Mouse (Mus musculus): ENCODE data around the gene Ccn6. TPM values are rescaled to one million over a fixed set of nuclear protein-coding genes. Genes with fewer than 3 reads are reported as not detected.

Gene Ccn6
- polyA plus RNA-seq, 1 experiment from 2014 or later, result not detected

DNA sequence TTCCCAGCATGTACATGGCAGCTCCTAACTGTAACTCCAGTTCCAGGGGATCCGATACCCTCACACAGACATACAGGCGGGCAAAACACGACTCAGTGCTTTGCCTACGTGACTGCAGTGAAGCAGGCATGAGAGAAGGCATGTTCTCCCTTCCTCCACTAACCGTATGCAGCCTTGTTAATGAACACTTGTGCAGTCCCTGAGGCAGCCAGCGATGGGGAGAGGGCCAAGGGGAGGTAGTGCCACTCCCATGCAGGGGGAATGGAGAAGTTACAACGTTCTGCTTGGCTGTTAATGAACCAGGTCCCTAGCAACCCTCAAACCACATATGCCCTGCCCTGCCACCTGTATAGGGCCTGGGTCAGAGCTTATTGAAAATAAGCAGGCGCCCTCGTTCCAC, 6.0 kb upstream of the Ccn6 start:
- Histone ChIP-seq H3K9me3 (replicated peaks; ENCODE audit: control insufficient read depth, low read length) (no peaks in the 10 kb centered on the region), H3K9ac (ENCODE audit: low read depth, low read length) (no peak overlapping the region), H3K27ac (ENCODE audit: low read length) (no peak overlapping the region), H3K4me1 (ENCODE audit: control insufficient read depth, low read depth, low read length) (peaks cover 18% of the 10 kb centered on the region), H3K27me3 (ENCODE audit: control insufficient read depth, insufficient read depth, low read depth, low read length) (no peaks in the 10 kb centered on the region; the same call in 1 of the 2 replicates), H3K4me3 (ENCODE audit: low read depth, low read length) (no peak overlapping the region), H3K36me3 (ENCODE audit: control insufficient read depth, insufficient read depth) (no peaks in the 10 kb centered on the region), H3K4me2 (ENCODE audit: low read depth, low read length) (no peak overlapping the region)
- no peak for ATAC-seq (ENCODE audit: low read depth)
- WGBS (ENCODE audit: insufficient replicate concordance), result 36% methylated on average over 9 of the region's 9 CpGs

DNA sequence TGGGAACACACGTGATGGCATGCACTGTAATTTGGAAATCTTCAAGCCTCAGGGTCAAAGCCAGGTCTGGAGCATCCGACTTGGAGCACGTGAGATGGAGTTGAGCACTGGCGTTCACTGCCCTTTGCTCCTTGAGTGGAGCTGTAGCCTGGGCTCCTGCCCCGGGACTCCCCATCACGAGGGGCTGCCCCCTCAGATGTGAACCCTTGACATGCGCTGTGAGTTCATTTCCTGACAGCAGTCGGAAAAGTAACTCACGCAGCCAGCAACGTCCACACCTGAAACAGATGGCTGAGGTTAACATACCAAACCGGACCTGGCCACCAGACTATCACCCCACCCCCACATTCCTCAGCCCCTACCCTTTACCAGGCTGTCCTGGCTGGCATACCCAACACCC, 4.0 kb upstream of the Ccn6 start:
- peaks cover 13% of the 10 kb centered on the region for H3K4me1 ChIP-seq (ENCODE audit: control insufficient read depth, low read depth, low read length)
- no peak for ATAC-seq (ENCODE audit: low read depth)
- no peaks in the 10 kb centered on the region for H3K36me3 ChIP-seq (ENCODE audit: control insufficient read depth, insufficient read depth)
- no peak overlapping the region for H3K4me3 ChIP-seq (ENCODE audit: low read depth, low read length)
- WGBS (ENCODE audit: insufficient replicate concordance), result 65% methylated on average over 11 of the region's 11 CpGs
- no peaks in the 10 kb centered on the region; the same call in 1 of the 2 replicates for H3K27me3 ChIP-seq (ENCODE audit: control insufficient read depth, insufficient read depth, low read depth, low read length)
- H3K9ac ChIP-seq (ENCODE audit: low read depth, low read length), result no peak overlapping the region
- H3K27ac ChIP-seq (ENCODE audit: low read length), result no peak overlapping the region
- no peaks in the 10 kb centered on the region for H3K9me3 ChIP-seq (replicated peaks; ENCODE audit: control insufficient read depth, low read length)
- H3K4me2 ChIP-seq (ENCODE audit: low read depth, low read length), result no peak overlapping the region

DNA sequence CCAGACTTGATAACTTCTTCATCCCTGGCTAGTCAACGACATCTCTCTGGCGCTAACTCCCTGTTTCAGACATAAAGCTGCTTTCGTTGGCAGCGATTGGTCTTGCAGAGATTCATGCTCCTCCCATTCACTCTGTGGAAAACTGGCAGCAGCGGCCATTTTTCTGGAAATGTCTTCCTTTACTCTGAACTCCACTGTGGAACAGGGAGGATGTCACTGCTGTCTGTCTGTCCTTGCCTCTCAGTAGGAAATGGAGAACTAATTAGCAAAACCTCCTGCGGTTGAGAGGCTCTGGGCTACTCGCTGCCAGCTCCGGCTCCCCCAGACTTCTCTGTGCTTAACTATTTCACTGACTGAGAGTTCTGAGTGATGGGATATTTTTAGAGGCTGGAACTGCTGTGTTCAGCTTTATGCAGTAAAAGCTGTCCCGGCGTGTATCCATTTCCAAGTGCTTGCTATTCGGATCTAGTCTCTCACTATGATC, 2.1 kb upstream of the Ccn6 start:
- ATAC-seq (ENCODE audit: low read depth), result no peak
- 24% methylated on average over 11 of the region's 11 CpGs for WGBS (ENCODE audit: insufficient replicate concordance)
- no peaks in the 10 kb centered on the region for H3K36me3 ChIP-seq (ENCODE audit: control insufficient read depth, insufficient read depth)
- no peaks in the 10 kb centered on the region for H3K9me3 ChIP-seq (replicated peaks; ENCODE audit: control insufficient read depth, low read length)
- H3K27ac ChIP-seq (ENCODE audit: low read length), result no peak overlapping the region
- peak overlapping the region; percentile 10; the same call in 1 of the 2 replicates for H3K4me2 ChIP-seq (ENCODE audit: low read depth, low read length)
- H3K27me3 ChIP-seq (ENCODE audit: control insufficient read depth, insufficient read depth, low read depth, low read length), result no peaks in the 10 kb centered on the region; the same call in 1 of the 2 replicates
- H3K9ac ChIP-seq (ENCODE audit: low read depth, low read length), result no peak overlapping the region
- H3K4me3 ChIP-seq (ENCODE audit: low read depth, low read length), result no peak overlapping the region
- peaks cover 1% of the 10 kb centered on the region for H3K4me1 ChIP-seq (ENCODE audit: control insufficient read depth, low read depth, low read length)

DNA sequence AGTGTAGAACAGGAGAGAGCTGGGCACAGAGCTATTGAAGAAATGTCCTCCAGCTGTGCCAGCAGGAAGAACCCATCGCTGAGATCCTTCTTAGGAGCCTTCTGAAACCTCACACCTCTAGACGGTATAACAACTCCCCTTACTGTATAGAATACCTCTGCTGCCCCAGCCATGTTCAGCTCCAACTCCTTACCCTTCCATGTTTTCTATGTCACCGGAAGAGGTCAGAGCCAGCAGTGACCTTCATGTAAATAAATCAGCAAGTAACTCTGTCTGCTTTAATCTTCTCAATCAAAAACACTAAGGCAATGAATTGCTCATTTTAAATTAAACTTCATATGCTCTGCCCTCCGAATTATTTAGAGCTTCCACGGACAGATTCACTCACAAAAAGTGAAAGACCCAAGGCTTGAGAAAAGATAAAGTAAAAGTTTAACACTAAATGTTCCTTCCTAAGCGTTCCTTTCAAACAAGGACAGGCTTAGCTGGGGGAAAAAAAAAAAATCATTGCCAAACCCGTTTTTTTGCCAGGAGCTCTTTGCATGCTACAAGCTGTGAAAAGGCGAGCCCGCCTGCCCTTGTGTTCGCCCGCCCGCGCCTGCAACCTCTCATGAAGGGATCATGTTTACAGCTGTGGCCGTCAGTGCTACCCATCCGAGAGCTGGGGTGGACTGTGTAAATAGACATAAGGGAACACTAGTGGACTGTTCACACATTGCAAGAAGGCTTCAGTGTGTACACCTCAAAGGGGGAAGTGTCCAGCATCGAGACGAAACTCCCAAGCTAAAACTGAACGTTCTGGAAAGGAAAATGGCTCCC, 719 bp downstream of the Ccn6 start:
- Histone ChIP-seq H3K4me2 (ENCODE audit: low read depth, low read length) (peak overlapping the region; percentile 42), H3K36me3 (ENCODE audit: control insufficient read depth, insufficient read depth) (no peaks in the 10 kb centered on the region), H3K4me3 (ENCODE audit: low read depth, low read length) (no peak overlapping the region), H3K27ac (ENCODE audit: low read length) (no peak overlapping the region), H3K27me3 (ENCODE audit: control insufficient read depth, insufficient read depth, low read depth, low read length) (no peaks in the 10 kb centered on the region; the same call in 1 of the 2 replicates), H3K9me3 (replicated peaks; ENCODE audit: control insufficient read depth, low read length) (no peaks in the 10 kb centered on the region), H3K9ac (ENCODE audit: low read depth, low read length) (no peak overlapping the region), H3K4me1 (ENCODE audit: control insufficient read depth, low read depth, low read length) (no peaks in the 10 kb centered on the region; the same call in none of the 2 replicates)
- 50% methylated on average over 18 of the region's 18 CpGs for WGBS (ENCODE audit: insufficient replicate concordance)
- ATAC-seq (ENCODE audit: low read depth), result peak; percentile 75

DNA sequence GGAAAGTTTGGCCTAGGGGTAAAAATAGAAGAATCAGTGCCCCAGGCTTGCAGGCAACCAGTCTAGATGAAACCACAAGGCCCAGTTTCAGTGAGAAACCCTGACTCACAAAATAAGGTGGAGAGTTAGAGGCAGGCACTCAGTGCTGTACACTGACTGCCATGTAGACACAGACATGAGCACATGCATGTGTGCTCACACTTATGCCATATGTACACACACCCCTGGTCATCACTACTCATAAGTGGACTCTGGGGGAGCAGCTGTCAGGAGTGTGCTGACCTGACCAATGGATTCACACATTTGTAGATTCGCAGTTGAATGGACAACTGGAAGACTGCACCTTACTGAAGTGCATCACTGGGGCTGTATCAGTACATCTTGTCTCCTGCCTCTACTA, 2.2 kb downstream of the Ccn6 start:
- 69% methylated on average over 1 of the region's 1 CpGs for WGBS (ENCODE audit: insufficient replicate concordance)
- Histone ChIP-seq H3K27me3 (ENCODE audit: control insufficient read depth, insufficient read depth, low read depth, low read length) (no peaks in the 10 kb centered on the region), H3K9me3 (replicated peaks; ENCODE audit: control insufficient read depth, low read length) (no peaks in the 10 kb centered on the region), H3K27ac (ENCODE audit: low read length) (no peak overlapping the region), H3K9ac (ENCODE audit: low read depth, low read length) (no peak overlapping the region), H3K36me3 (ENCODE audit: control insufficient read depth, insufficient read depth) (no peaks in the 10 kb centered on the region), H3K4me2 (ENCODE audit: low read depth, low read length) (no peak overlapping the region), H3K4me1 (ENCODE audit: control insufficient read depth, low read depth, low read length) (no peaks in the 10 kb centered on the region; the same call in none of the 2 replicates), H3K4me3 (ENCODE audit: low read depth, low read length) (no peak overlapping the region)
- no peak for ATAC-seq (ENCODE audit: low read depth)

DNA sequence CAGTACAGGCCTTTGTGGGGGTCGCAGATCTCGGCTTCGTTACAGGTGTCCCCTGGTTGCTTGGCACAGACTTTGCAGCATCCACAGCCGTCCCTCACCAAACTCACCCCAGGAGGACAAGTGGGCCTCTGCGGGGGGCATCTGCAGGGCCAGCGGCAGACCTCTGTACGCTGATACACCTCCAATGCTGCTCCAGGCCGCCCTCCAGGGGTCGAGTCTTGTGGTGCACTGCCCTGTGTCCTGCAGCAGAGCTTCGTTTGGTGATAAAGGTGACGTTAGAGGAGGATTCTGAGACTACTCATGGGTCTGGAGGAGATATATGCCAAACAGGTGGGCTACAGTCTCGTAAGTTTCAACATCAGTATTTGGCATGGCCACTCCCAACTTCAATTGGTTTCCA, 5.3 kb downstream of the Ccn6 start:
- Histone ChIP-seq H3K4me3 (ENCODE audit: low read depth, low read length) (no peak overlapping the region), H3K27ac (ENCODE audit: low read length) (no peak overlapping the region), H3K4me2 (ENCODE audit: low read depth, low read length) (no peak overlapping the region), H3K36me3 (ENCODE audit: control insufficient read depth, insufficient read depth) (no peaks in the 10 kb centered on the region), H3K9me3 (replicated peaks; ENCODE audit: control insufficient read depth, low read length) (no peaks in the 10 kb centered on the region), H3K27me3 (ENCODE audit: control insufficient read depth, insufficient read depth, low read depth, low read length) (no peaks in the 10 kb centered on the region), H3K9ac (ENCODE audit: low read depth, low read length) (no peak overlapping the region), H3K4me1 (ENCODE audit: control insufficient read depth, low read depth, low read length) (no peaks in the 10 kb centered on the region; the same call in 1 of the 2 replicates)
- ATAC-seq (ENCODE audit: low read depth), result no peak
- WGBS (ENCODE audit: insufficient replicate concordance), result 55% methylated on average over 12 of the region's 12 CpGs

DNA sequence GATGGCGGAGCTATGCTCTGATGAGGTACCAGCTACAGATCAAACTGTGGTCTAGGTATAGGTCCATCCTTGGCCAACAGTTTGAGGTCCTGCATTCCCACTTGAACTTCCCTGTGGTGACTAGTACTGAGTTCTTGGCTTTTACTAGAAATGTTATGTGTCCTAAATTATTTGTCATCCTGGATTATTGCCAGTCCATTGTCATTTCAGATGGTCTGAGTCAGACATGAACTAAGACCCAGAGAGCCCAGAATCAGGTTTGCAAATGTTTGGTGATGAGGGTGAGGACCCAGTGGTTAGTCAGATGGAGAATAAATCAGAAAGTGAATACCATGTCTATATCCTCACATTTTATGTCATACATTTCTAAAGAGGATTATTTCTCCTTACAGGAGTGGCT, 6.3 kb downstream of the Ccn6 start:
- ATAC-seq (ENCODE audit: low read depth), result no peak
- Histone ChIP-seq H3K36me3 (ENCODE audit: control insufficient read depth, insufficient read depth) (no peaks in the 10 kb centered on the region), H3K4me3 (ENCODE audit: low read depth, low read length) (no peak overlapping the region), H3K27ac (ENCODE audit: low read length) (no peak overlapping the region), H3K4me2 (ENCODE audit: low read depth, low read length) (no peak overlapping the region), H3K9me3 (replicated peaks; ENCODE audit: control insufficient read depth, low read length) (no peaks in the 10 kb centered on the region), H3K9ac (ENCODE audit: low read depth, low read length) (no peak overlapping the region), H3K27me3 (ENCODE audit: control insufficient read depth, insufficient read depth, low read depth, low read length) (no peaks in the 10 kb centered on the region), H3K4me1 (ENCODE audit: control insufficient read depth, low read depth, low read length) (no peaks in the 10 kb centered on the region)
- 73% methylated on average over 1 of the region's 1 CpGs for WGBS (ENCODE audit: insufficient replicate concordance)

DNA sequence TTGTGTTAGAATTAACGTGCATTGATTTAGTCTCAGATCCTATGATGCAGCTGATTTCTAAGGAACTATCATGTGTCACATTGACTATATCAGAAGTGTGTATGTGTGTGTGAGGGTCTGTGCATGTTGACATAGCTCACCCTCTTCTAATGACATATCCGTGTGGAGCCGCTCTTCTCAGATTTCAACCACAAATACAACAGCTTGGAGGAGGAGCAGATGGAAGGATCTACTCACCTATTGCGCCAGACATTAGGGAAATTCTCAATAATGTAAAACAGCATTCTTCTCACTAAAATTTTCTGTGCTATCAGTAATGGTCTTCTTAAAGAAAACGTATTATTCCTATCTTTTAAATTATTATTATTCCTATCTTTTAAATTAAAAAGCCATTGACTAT, 6.9 kb downstream of the Ccn6 start:
- H3K27me3 ChIP-seq (ENCODE audit: control insufficient read depth, insufficient read depth, low read depth, low read length), result no peaks in the 10 kb centered on the region
- no peak overlapping the region for H3K4me3 ChIP-seq (ENCODE audit: low read depth, low read length)
- no peak overlapping the region for H3K9ac ChIP-seq (ENCODE audit: low read depth, low read length)
- H3K4me1 ChIP-seq (ENCODE audit: control insufficient read depth, low read depth, low read length), result no peaks in the 10 kb centered on the region
- no peak for ATAC-seq (ENCODE audit: low read depth)
- 76% methylated on average over 5 of the region's 5 CpGs for WGBS (ENCODE audit: insufficient replicate concordance)
- H3K27ac ChIP-seq (ENCODE audit: low read length), result no peak overlapping the region
- no peaks in the 10 kb centered on the region for H3K9me3 ChIP-seq (replicated peaks; ENCODE audit: control insufficient read depth, low read length)
- no peaks in the 10 kb centered on the region for H3K36me3 ChIP-seq (ENCODE audit: control insufficient read depth, insufficient read depth)
- no peak overlapping the region for H3K4me2 ChIP-seq (ENCODE audit: low read depth, low read length)

DNA sequence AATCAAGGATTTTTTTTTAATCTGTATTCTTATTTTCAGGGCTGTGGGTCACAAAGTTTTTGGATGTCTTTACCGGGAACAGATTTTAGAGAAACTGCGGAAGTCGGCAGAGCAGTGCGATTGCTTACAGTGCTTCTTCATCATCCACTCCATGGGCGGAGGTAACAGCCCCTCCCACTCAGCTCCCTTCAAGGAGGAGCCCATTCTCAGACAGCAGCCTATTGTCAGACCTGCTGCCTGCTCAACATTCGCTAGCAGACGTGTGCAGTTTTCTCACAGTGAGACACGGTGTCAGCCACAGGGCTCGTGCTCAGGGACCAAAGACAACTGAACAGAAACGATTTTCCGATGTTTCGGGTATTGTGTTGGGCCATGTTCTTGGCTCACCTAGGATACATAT, 21.4 kb downstream of the Ccn6 start:
- WGBS (ENCODE audit: insufficient replicate concordance), result 88% methylated on average over 12 of the region's 12 CpGs
- Histone ChIP-seq H3K4me1 (ENCODE audit: control insufficient read depth, low read depth, low read length) (peaks cover 6% of the 10 kb centered on the region; the same call in 1 of the 2 replicates), H3K27me3 (ENCODE audit: control insufficient read depth, insufficient read depth, low read depth, low read length) (no peaks in the 10 kb centered on the region), H3K27ac (ENCODE audit: low read length) (no peak overlapping the region), H3K4me3 (ENCODE audit: low read depth, low read length) (no peak overlapping the region), H3K4me2 (ENCODE audit: low read depth, low read length) (no peak overlapping the region), H3K9me3 (replicated peaks; ENCODE audit: control insufficient read depth, low read length) (no peaks in the 10 kb centered on the region), H3K9ac (ENCODE audit: low read depth, low read length) (no peak overlapping the region), H3K36me3 (ENCODE audit: control insufficient read depth, insufficient read depth) (peaks cover 14% of the 10 kb centered on the region)
- ATAC-seq (ENCODE audit: low read depth), result no peak
